Mouse (Mus musculus): ENCODE data around the gene Mtmr2. TPM values are rescaled to one million over a fixed set of nuclear protein-coding genes. Genes with fewer than 3 reads are reported as not detected.

The Mtmr2 gene
- total RNA-seq, 4 experiments from 2014 or later: 15.9 to 18.9 (median 17.6) TPM

DNA sequence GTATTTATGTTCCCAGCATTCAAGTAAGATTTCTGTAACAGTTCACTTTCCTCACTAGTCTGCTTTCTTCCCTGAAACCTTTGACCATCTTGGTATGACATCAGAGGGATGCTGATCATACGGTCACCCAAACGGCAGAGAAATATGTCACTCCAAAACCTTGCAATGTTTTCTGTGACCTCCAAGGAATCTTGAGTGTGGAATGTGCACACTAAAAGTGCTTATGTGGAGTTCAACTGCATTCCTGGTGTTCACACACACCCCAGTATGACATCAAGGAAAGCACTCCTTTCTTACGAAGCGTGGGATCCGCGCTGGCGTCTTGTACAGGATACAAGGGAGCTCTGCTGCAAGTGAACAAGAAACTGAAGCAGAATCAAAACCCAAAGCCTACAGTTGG, 58.6 kb downstream of the Mtmr2 start:
- no peak for DNase-seq (ENCODE audit: low spot score in 2 of 2)

- no peak for DNase-seq (ENCODE audit: low spot score in 2 of 2)
These were observed 59.4 kb downstream of the Mtmr2 start for GRCm38 (mm10) chr9:13807657-13808056.

DNA sequence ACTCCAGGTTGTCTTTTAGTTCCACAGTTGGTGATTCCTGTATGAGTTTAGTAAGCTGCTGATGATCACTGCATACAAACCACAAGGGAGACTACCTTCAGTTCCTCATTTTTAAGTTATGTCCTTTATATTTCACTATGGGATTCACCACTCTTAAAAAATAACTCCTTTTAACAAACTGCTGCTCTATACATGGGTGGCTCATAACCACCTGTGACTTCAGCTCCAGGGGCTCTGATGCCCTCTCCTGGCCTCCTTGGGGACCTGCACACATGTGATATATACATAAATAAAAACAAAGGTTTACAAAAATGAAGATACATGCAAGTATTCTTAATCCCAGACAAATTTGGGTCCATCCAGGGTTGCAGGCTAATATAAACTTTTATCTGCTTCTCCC, 61.7 kb downstream of the Mtmr2 start:
- DNase-seq (ENCODE audit: low spot score in 2 of 2): no peak

GRCm38 (mm10) chr9:13818369-13818768, 70.2 kb downstream of the Mtmr2 start:
- no peak for DNase-seq (ENCODE audit: low spot score in 2 of 2)

DNA sequence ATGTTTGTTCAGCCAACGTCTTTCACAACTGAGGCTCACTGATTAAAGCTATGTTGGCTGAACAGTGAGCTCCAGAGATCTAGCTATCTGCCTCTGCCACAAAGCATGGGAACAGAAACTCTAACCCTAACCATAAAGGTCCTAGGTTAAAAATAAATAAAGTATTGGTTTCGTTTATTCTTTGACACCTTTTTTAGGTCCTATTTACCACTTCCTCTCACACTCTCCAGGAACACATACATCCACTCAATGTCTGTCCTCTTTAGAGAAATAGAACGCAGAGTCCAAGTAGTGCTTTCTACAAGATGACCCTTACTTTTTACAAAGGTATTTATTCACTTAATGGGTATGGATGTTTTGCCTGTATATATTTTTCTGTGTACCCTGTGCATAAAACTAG, 72.6 kb downstream of the Mtmr2 start:
- DNase-seq (ENCODE audit: low spot score in 2 of 2): no peak

DNA sequence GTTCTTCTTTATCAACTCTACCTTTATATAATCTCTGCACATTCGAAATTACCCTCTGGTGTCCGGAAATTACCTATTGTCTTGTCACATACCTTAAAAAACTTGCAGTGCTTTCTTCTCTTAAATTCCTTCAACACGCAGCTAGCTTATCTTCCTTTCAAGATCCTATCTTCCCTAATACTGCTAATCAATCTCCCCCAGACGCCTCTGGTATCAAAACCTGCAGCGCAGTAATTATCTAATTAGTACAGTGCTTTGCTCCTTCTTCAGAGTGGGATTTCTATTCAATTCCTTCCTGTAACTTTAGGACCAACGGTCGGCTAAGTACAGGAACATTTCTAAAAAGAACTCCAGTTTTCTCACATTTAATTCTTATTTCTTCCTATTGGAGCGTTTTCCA, 77.7 kb downstream of the Mtmr2 start:
- no peak for DNase-seq (ENCODE audit: low spot score in 2 of 2)

GRCm38 (mm10) chr9:13826391-13826805, 78.2 kb downstream of the Mtmr2 start:
- peak in 1 of 2 experiments; percentile 31 for DNase-seq (ENCODE audit: low spot score in 2 of 2)

- peak; percentile 86 to 90 for DNase-seq (ENCODE audit: low spot score in 2 of 2)
These were observed 78.7 kb downstream of the Mtmr2 start, which contains the start of gene Cep57 for GRCm38 (mm10) chr9:13826832-13827405. TSS of gene Cep57 (minus strand) at chr9:13827107.

DNA sequence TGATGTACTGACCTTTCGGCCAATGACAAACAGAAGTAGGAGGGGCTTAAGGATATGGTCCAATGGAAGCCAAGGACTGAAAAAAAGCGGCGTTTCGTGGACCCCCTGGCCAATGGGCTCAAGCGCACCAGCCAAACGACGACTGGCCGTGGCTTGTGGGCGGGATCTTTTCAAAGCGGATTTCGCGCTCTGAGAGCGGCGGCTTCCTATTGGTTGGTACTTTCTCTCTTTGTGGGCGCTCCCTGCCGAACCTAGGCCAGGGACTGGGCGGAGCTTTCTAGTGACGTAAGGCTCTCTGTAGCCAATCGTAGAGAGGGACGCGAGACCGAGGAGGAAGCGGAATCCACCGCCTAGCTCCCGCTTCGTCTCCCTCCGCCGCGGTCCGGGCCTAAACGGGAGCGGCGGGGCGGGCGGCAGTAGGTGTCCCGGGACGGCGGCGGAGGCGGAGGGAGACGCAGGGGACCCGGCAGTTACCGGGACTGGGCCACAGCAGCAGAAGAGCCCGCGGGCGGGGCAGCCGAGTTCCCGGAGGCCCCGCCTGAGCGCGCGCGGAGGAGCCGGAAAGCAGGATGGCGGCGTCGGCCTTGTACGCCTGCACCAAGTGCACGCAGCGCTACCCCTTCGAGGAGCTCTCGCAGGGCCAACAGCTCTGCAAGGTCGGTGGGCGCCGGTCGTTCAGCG, 79.3 kb downstream of the Mtmr2 start, which contains the start of gene Fam76b:
Fam76b (plus strand) TSS at position 311 of the 681 bp plus-strand sequence.
- DNase-seq (ENCODE audit: low spot score in 2 of 2): peak; percentile 99 to 100

- no peak for DNase-seq (ENCODE audit: low spot score in 2 of 2)
These were observed 79.9 kb downstream of the Mtmr2 start for GRCm38 (mm10) chr9:13828087-13828441.

- no peak for DNase-seq (ENCODE audit: low spot score in 2 of 2)
These were observed 87.0 kb downstream of the Mtmr2 start for GRCm38 (mm10) chr9:13835256-13835655.

- DNase-seq (ENCODE audit: low spot score in 2 of 2): no peak
These were observed 88.5 kb downstream of the Mtmr2 start for GRCm38 (mm10) chr9:13836726-13837125.

DNA sequence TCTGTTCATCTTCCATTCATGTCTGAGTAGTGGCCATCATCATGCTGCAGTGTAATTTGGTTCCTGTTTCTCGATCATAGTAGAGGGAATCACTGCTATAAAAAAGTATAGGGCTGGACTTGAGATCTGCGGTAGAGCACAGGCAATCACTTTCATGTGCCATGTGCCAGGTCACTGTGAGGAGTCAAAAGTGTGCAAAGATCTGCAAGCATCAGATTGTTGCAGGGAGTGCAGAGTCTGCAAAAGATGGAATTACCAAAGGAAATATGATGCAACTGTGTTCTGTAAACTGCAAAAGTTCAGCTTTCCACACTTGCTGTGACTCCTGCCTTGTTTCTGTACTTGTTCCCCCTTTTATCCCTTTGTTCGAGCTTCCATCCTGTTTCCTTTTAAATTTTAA, 99.4 kb downstream of the Mtmr2 start:
- no peak for DNase-seq (ENCODE audit: low spot score in 2 of 2)

DNA sequence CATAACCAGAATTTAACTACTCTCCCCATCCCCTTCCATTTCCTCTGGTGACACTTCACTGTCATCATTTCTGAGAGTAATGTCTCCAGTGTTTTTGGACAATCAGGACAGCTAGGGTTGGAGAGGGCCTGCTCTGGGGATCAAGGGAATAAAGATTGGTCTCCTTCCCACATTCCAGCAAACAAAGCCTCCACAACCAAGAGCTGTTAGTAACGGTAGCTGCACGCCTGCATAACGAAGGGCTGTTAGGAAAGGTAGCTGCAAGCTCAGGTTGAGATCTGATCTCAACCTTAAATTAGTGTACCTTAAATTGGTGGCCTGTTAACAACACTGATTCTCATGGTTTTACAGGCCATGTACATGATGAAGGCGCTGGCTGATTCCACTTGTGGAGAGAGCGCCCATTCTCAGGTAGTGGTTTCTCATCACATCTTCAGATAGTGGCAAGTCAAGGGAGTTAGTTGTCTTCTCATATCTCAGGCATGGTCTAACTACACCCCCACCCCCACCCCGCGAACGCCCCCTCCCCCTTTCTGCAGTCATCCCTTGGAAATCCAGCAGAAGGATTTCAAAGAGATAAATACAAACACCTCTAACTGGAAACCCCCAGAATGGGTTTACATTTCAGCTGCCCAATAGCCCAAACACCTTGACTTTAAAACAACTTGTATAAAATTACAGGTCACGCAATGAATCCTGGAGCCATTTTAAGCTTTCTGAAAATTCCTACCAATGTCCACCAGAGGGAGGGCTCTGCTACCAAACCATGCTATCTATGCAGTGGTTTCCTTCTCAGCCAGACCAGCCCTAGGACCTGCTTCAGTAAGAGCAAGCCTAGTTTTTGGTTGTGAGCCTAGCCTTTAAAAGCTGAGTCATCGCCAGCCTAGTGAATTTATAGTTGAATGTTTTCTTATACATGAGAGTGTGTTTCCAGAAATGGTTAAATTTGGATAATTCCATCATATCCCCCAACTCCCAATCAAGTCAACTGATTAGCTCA, 100.6 kb downstream of the Mtmr2 start:
- no peak for DNase-seq (ENCODE audit: low spot score in 2 of 2)

GRCm38 (mm10) chr9:13853876-13854275, 105.7 kb downstream of the Mtmr2 start:
- no peak for DNase-seq (ENCODE audit: low spot score in 2 of 2)

Other genes starting within 250 kb of the Mtmr2 start
- gene Cep57, start 78.7 kb downstream of the Mtmr2 start, total RNA-seq (2022): 1 to 10 TPM; 4.6 to 6.3 (median 4.9) TPM
- 1 to 10 TPM; 3.2 to 5.8 (median 4.7) TPM for gene Fam76b, start 79.3 kb downstream of the Mtmr2 start, total RNA-seq (2022)